Mouse (Mus musculus): ENCODE measurements around the gene Dennd5a. TPM values are rescaled to one million over a fixed set of nuclear protein-coding genes. Genes with fewer than 3 reads are reported as not detected.

The Dennd5a gene
- 14.8 TPM for polyA plus RNA-seq (2014; fragmentation: Illumina TruSeq; extraction: RNeasy Lipid Tissue Mini Kit (QIAGEN cat#74804); ENCODE audit: low replicate concordance)

GRCm38 (mm10) chr7:109959716-109960612 is at the start of gene Dennd5a:
TSS of gene Dennd5a (minus strand) at chr7:109960470.

DNA sequence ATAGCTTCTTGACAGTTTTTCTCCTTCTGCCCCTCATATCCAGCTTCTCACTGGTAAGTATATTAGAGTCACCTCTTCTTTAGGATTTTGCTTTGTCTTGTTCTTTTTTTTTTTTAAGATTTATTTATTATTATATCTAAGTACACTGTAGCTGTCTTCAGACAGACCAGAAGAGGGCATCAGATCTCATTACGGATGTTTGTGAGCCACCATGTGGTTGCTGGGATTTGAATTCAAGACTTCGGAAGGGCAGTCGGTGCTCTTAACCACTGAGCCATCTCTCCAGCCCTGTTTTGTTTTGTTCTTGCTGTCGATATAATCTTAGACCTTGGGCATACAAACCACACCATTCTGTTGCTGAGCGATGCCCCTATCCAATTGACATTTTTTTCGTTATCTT is 26.5 kb upstream of the Dennd5a start, which contains the start of gene Tmem41b:
Gene Tmem41b, minus strand, starts transcription at position 155 of the 400 bp plus-strand sequence.

DNA sequence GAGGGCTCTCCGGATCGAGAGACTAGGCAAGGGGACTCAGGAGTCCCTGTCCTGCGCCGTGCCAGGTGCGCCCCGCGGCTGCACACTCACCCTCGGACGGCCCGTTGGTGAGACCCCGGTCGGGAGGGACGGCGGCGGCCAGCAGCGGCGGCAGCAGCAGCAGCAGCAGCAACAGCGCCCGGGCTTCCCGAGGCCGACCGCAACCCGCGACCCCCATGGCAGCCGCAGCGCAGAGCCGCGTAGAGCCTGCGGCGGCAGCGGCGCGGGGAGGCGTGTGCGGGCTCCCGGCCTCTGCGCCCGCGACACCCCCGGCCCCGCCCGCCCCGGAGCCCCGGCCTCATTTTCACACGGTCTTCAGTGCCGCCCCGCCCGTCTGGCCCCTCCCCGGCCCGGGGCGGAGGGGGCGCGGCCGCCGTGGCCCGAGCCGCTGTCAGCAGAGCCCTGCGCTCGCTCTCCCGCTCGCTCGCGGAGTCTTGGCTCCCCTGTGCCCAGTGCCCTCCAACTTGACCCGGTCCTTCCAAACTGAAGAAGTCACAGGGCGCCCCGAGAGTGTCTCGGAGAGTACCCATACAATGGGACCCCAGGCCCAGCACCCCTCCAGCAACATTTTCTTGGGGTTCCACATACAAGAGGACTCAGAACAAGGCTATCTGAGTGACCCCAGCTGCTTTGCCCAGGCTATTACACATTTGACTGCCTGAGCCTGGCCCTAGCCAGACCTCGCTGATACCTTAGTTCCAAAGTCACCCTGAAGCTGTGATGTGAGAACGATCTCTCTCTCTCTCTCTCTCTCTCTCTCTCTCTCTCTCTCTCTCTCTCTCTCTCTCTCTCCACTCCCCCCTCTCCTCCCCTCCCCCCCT is 94.7 kb downstream of the Dennd5a start, which contains the start of gene Scube2:
Gene Scube2, minus strand, starts transcription at position 310 of the 860 bp plus-strand sequence.

Other genes starting within 250 kb of the Dennd5a start
- not detected for gene BC051019, start 236.6 kb downstream of the Dennd5a start, polyA plus RNA-seq (2014; fragmentation: Illumina TruSeq; extraction: RNeasy Lipid Tissue Mini Kit (QIAGEN cat#74804); ENCODE audit: low replicate concordance)
- gene Ascl3, start 228.7 kb downstream of the Dennd5a start, polyA plus RNA-seq (2014; fragmentation: Illumina TruSeq; extraction: RNeasy Lipid Tissue Mini Kit (QIAGEN cat#74804); ENCODE audit: low replicate concordance), result not detected
- gene Tmem9b, start 207.6 kb downstream of the Dennd5a start, polyA plus RNA-seq (2014; fragmentation: Illumina TruSeq; extraction: RNeasy Lipid Tissue Mini Kit (QIAGEN cat#74804); ENCODE audit: low replicate concordance), result 151 TPM
- 1.0 TPM for gene Nrip3, start 178.4 kb downstream of the Dennd5a start, polyA plus RNA-seq (2014; fragmentation: Illumina TruSeq; extraction: RNeasy Lipid Tissue Mini Kit (QIAGEN cat#74804); ENCODE audit: low replicate concordance)
- 0.26 TPM for gene Scube2, start 94.8 kb downstream of the Dennd5a start, polyA plus RNA-seq (2014; fragmentation: Illumina TruSeq; extraction: RNeasy Lipid Tissue Mini Kit (QIAGEN cat#74804); ENCODE audit: low replicate concordance)
- 220 TPM for gene Tmem41b, start 26.5 kb upstream of the Dennd5a start, polyA plus RNA-seq (2014; fragmentation: Illumina TruSeq; extraction: RNeasy Lipid Tissue Mini Kit (QIAGEN cat#74804); ENCODE audit: low replicate concordance)
- gene Ipo7, start 57.8 kb upstream of the Dennd5a start, polyA plus RNA-seq (2014; fragmentation: Illumina TruSeq; extraction: RNeasy Lipid Tissue Mini Kit (QIAGEN cat#74804); ENCODE audit: low replicate concordance), result 165 TPM
- 25.1 TPM for gene Zfp143, start 100.7 kb upstream of the Dennd5a start, polyA plus RNA-seq (2014; fragmentation: Illumina TruSeq; extraction: RNeasy Lipid Tissue Mini Kit (QIAGEN cat#74804); ENCODE audit: low replicate concordance)
- 27.6 TPM for gene Wee1, start 161.6 kb upstream of the Dennd5a start, polyA plus RNA-seq (2014; fragmentation: Illumina TruSeq; extraction: RNeasy Lipid Tissue Mini Kit (QIAGEN cat#74804); ENCODE audit: low replicate concordance)